Comparison of ENCODE assay signal across 21 mouse cellular contexts in genomic region chr9:114660983-114661382, GRCm38 (mm10). TPM values are rescaled to one million over a fixed set of nuclear protein-coding genes. Genes with fewer than 3 reads are reported as not detected.
DNase-seq lines count a peak whose midpoint lies in the region; ATAC-seq lines count a peak whose summit lies in the region.
"Had no signal": no experiment of that assay in that cellular context is flagged by ENCODE, and none has a peak within 500 bp of the region (broad histone marks: within the 10 kb centered on the region; RNA-seq: fewer than 3 reads in every experiment).

No protein-coding gene starts in this region.

- H3K27me3 ChIP-seq in hindbrain, embryonic 15.5 days: no peaks in the 10 kb centered on the region
- H3K27me3 ChIP-seq in hindbrain, embryonic 11.5 days (ENCODE audit: control insufficient read depth, insufficient read depth, low read length): no peaks in the 10 kb centered on the region
- no peaks in the 10 kb centered on the region for H3K27me3 ChIP-seq in hindbrain, embryonic 16.5 days (replicated peaks; ENCODE audit: control insufficient read depth, insufficient read depth, low read length)
- H3K27me3 ChIP-seq in midbrain, embryonic 16.5 days (ENCODE audit: control insufficient read depth, insufficient read depth, low read depth, low read length): no peaks in the 10 kb centered on the region

- WGBS in hindbrain, embryonic 15.5 days: 65% methylated on average over 6 of the region's 6 CpGs
- 70% methylated on average over 6 of the region's 6 CpGs for WGBS in hindbrain, embryonic 11.5 days
- WGBS in hindbrain, embryonic 16.5 days: 51% methylated on average over 6 of the region's 6 CpGs
- WGBS in midbrain, embryonic 16.5 days: 56% methylated on average over 6 of the region's 6 CpGs

- no peak overlapping the region for H3K9ac ChIP-seq in hindbrain, embryonic 15.5 days
- no peak overlapping the region for H3K9ac ChIP-seq in hindbrain, embryonic 11.5 days (ENCODE audit: low read depth, low read length)
- no peak overlapping the region for H3K9ac ChIP-seq in hindbrain, embryonic 16.5 days (ENCODE audit: low read depth, low read length)
- H3K9ac ChIP-seq in midbrain, embryonic 16.5 days (ENCODE audit: low read depth, low read length): no peak overlapping the region

- H3K27ac ChIP-seq in hindbrain, embryonic 15.5 days (replicated peaks): peak overlapping the region; percentile 61
- no peak overlapping the region for H3K27ac ChIP-seq in hindbrain, embryonic 11.5 days (ENCODE audit: low read depth, low read length)
- H3K27ac ChIP-seq in hindbrain, embryonic 16.5 days (ENCODE audit: low read depth, low read length): peak overlapping the region; percentile 23; the same call in 1 of the 2 replicates
- H3K27ac ChIP-seq in midbrain, embryonic 16.5 days (ENCODE audit: low read length): peak overlapping the region; percentile 83
- H3K27ac ChIP-seq: embryonic facial prominence, embryonic 10.5 days; heart, embryonic 10.5 days had no signal

- H3K4me2 ChIP-seq in hindbrain, embryonic 15.5 days: no peak overlapping the region
- no peak overlapping the region for H3K4me2 ChIP-seq in hindbrain, embryonic 11.5 days (replicated peaks; ENCODE audit: low read depth, low read length)
- no peak overlapping the region for H3K4me2 ChIP-seq in hindbrain, embryonic 16.5 days (ENCODE audit: low read length)
- H3K4me2 ChIP-seq in midbrain, embryonic 16.5 days (ENCODE audit: low read length): 0 out of 2 replicates have a peak overlapping the region, but pooled peaks have one; percentile 27

- no peaks in the 10 kb centered on the region for H3K36me3 ChIP-seq in hindbrain, embryonic 15.5 days
- no peaks in the 10 kb centered on the region for H3K36me3 ChIP-seq in hindbrain, embryonic 11.5 days (ENCODE audit: control insufficient read depth, insufficient read depth, low read length)
- no peaks in the 10 kb centered on the region for H3K36me3 ChIP-seq in hindbrain, embryonic 16.5 days (ENCODE audit: control insufficient read depth, insufficient read depth, low read length)
- H3K36me3 ChIP-seq in midbrain, embryonic 16.5 days (ENCODE audit: control insufficient read depth, insufficient read depth, low read length): no peaks in the 10 kb centered on the region
- H3K36me3 ChIP-seq: embryonic facial prominence, embryonic 10.5 days; G1E; heart, embryonic 10.5 days had no signal

- DNase-seq in embryo, embryonic 10 days (ENCODE audit: low spot score): peak; percentile 2
- no peak for DNase-seq in embryo, embryonic 10.5 days (ENCODE audit: low spot score)
- no peak for DNase-seq in hindbrain, embryonic 11.5 days (ENCODE audit: low spot score)
- no peak for DNase-seq in kidney, postnatal 10 days
- DNase-seq: adrenal gland, postnatal 14 days; B cell, adult 2 months; cerebellum, adult 11-12 months; cerebellum, adult 9-10 months; cerebellum, postnatal 25 days; heart, adult 18-20 months; heart, postnatal 10 days; heart, postnatal 4 days had no signal

- no peak for ATAC-seq in hindbrain, embryonic 15.5 days (ENCODE audit: low FRiP score, low read depth)
- no peak for ATAC-seq in hindbrain, embryonic 11.5 days (ENCODE audit: low FRiP score)
- 0 out of 2 replicates have a peak, but pooled peaks have one; percentile 45 for ATAC-seq in hindbrain, embryonic 16.5 days
- peak; percentile 60 for ATAC-seq in midbrain, embryonic 16.5 days
- ATAC-seq: CD4-positive, CD25-positive, alpha-beta regulatory T cell, adult 4 months; forebrain, embryonic 14.5 days; inflammation-experienced regulatory T-cells, adult 6 months had no signal

- H3K9me3 ChIP-seq in hindbrain, embryonic 15.5 days: no peaks in the 10 kb centered on the region
- no peaks in the 10 kb centered on the region for H3K9me3 ChIP-seq in hindbrain, embryonic 11.5 days (ENCODE audit: control insufficient read depth, low read length)
- no peaks in the 10 kb centered on the region for H3K9me3 ChIP-seq in hindbrain, embryonic 16.5 days (ENCODE audit: control insufficient read depth, low read length)
- no peaks in the 10 kb centered on the region for H3K9me3 ChIP-seq in midbrain, embryonic 16.5 days (replicated peaks; ENCODE audit: control insufficient read depth, low read length, poor library complexity, severe bottlenecking)
- H3K9me3 ChIP-seq: embryonic facial prominence, embryonic 10.5 days; G1E; heart, embryonic 10.5 days had no signal

- H3K4me3 ChIP-seq in hindbrain, embryonic 15.5 days: no peak overlapping the region
- no peak overlapping the region for H3K4me3 ChIP-seq in hindbrain, embryonic 11.5 days (ENCODE audit: low read depth, low read length)
- H3K4me3 ChIP-seq in hindbrain, embryonic 16.5 days (ENCODE audit: low read length): no peak overlapping the region
- H3K4me3 ChIP-seq in midbrain, embryonic 16.5 days (ENCODE audit: low read depth, low read length): no peak overlapping the region
- H3K4me3 ChIP-seq: embryonic facial prominence, embryonic 10.5 days; heart, embryonic 10.5 days had no signal

- H3K4me1 ChIP-seq in hindbrain, embryonic 15.5 days (replicated peaks): peaks cover 9% of the 10 kb centered on the region
- H3K4me1 ChIP-seq in hindbrain, embryonic 11.5 days (replicated peaks; ENCODE audit: control insufficient read depth, insufficient read depth, low read length): no peaks in the 10 kb centered on the region
- H3K4me1 ChIP-seq in hindbrain, embryonic 16.5 days (ENCODE audit: control insufficient read depth, insufficient read depth, low read depth, low read length): no peaks in the 10 kb centered on the region; the same call in 1 of the 2 replicates
- peaks cover 16% of the 10 kb centered on the region for H3K4me1 ChIP-seq in midbrain, embryonic 16.5 days (ENCODE audit: control insufficient read depth, insufficient read depth, low read length)
- H3K4me1 ChIP-seq: embryonic facial prominence, embryonic 10.5 days had no signal

RNA-seq across cellular contexts. Expression of gene Cnot10, which starts 21.0 kb away (rescaled TPM):
- polyA plus RNA-seq in hindbrain, embryonic 15.5 days (2015; fragmentation: Nextera tagmentation; extraction: Ambion mirVana): 50.2 and 53.2 TPM in 2 replicates
- 60.7 and 64.2 TPM in 2 replicates for polyA plus RNA-seq in hindbrain, embryonic 11.5 days (2014; fragmentation: Nextera tagmentation; extraction: Ambion mirVana)
- 52.1 and 57.1 TPM in 2 replicates for polyA plus RNA-seq in hindbrain, embryonic 16.5 days (2015; fragmentation: Nextera tagmentation; extraction: Ambion mirVana)
- polyA plus RNA-seq in midbrain, embryonic 16.5 days (2015; fragmentation: Nextera tagmentation; extraction: Ambion mirVana): 54.0 and 59.3 TPM in 2 replicates

RNA-seq across cellular contexts. Expression of gene Dync1li1, which starts 27.6 kb away (rescaled TPM):
- polyA plus RNA-seq in hindbrain, embryonic 15.5 days (2015; fragmentation: Nextera tagmentation; extraction: Ambion mirVana): 139 and 140 TPM in 2 replicates
- polyA plus RNA-seq in hindbrain, embryonic 11.5 days (2014; fragmentation: Nextera tagmentation; extraction: Ambion mirVana): 111 and 129 TPM in 2 replicates
- 105 and 116 TPM in 2 replicates for polyA plus RNA-seq in hindbrain, embryonic 16.5 days (2015; fragmentation: Nextera tagmentation; extraction: Ambion mirVana)
- 118 and 130 TPM in 2 replicates for polyA plus RNA-seq in midbrain, embryonic 16.5 days (2015; fragmentation: Nextera tagmentation; extraction: Ambion mirVana)

Comparison
In these comparisons a context has a peak if more than half of its experiments do, and no peak if none do; other contexts are left out.
1. ATAC-seq: peak in hindbrain, embryonic 16.5 days (single experiment) and midbrain, embryonic 16.5 days (single experiment); none in hindbrain, embryonic 15.5 days (single experiment) and hindbrain, embryonic 11.5 days (single experiment).